Mouse (Mus musculus): ENCODE measurements around the gene Zfp131.

DNA sequence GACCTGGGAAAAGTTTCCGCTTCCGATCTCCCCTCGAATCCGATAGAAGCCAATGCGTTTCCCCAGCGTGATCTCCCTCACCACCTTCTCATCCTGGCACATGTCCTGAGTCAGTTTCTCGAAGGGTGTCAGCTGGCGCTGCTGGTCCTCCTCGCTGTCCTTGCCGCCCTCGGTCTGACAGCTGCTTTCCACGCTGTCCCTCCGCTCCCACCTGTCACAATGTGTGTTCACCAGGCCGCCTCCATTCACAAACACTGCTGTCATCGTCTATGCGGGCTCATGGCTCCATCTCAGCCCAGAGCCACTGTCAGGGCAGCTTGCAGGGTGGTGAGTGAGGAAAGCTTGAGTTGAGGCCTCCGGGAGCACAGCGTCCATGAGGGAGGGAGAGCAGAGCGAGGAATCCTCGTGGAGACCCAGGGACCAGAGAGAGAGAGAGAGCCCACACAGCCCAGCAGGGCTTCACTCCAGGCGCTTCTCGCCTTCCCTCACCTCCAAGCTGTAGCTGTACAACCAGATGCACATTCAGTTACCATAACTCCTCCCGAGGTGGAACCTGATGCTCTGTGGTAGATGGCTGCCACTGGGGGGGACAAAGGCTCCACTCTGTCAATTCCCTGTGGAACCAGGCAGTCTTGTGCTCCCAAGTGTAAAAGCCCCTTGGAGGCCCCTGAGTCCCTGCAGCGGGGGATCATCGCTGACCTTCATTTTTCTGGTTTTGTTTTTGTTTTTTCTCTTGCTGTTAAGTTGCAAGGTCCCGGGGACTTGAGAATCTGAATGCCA is 62.9 kb downstream of the Zfp131 start:
- no peak for TF ChIP-seq POLR2A (IDR thresholded peaks at IDR 0.05; ENCODE audit: borderline replicate concordance, extremely low read depth, insufficient read depth, insufficient read length, poor library complexity, severe bottlenecking)
- TF ChIP-seq CTCF (IDR thresholded peaks at IDR 0.05; ENCODE audit: borderline replicate concordance, extremely low read depth, insufficient read depth, insufficient read length), result no peak

All from brain, embryonic 14.5 days (tissue).